Mouse (Mus musculus): ENCODE results near the gene Lgals3.

The Lgals3 gene

DNA sequence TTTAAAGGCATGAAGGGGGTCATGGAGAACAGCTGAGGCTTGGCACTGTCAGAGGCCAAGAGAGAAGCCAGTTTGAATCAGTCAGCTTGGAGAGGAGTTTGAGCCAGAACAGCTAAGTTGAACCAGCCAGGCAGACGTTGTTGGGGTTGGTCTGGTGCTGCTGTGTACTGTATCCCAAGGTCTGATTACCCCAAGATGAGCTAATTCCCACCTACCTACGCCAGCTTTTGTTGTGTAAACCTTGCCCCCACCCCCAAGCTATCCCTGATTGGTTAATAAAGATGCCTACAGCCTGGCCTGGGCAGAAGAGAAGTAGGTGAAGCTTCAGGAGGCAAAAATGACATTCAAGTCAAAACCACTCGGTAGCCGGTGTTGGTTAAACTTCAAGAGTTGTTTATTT lies 54.9 kb downstream of the Lgals3 start:
- no peak for DNase-seq (ENCODE audit: low spot score)

DNA sequence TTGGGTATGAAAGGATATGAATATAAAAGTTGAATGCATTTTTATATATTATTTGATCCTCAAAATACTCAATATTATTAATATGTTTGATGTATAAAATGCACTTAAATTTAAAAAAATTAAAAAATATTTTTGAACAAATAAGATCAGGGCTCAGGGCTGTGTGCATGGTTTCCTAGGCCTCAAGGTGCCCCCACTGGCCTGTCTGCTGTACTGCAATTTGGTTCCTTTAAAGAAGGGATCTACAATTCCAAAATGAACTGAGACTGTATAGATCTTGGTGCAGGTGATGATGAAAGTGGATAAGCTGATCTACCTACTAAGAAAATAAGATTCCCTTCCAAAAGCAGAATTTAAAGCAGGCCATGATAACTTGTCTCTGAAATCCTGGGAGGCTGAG lies 65.4 kb downstream of the Lgals3 start:
- DNase-seq (ENCODE audit: low spot score) = no peak
